Mouse (Mus musculus) forebrain, embryonic 11.5 days (tissue): ENCODE measurements around the gene Osbpl11. TPM values are rescaled to one million over a fixed set of nuclear protein-coding genes. Genes with fewer than 3 reads are reported as not detected.
"Not testable (repeated sequence)": the region's sequence is repeated elsewhere in the genome, so short reads cannot be mapped to it uniquely, and the experiment has no call there.

Source experiments
- ATAC-seq: fragments of 200-750 bp; cut with Nextera tagmentation; replicated peaks from 2 replicates; pipeline ENCODE4 v1.8.0; 2017; ENCODE audit warnings: moderate TSS enrichment; ENCODE audit not compliant: low FRiP score
- DNase-seq: peaks from one replicate; pipeline ENCODE4 v3.0.0-alpha.2; 2017; ENCODE audit warnings: low spot score
- H3K27ac ChIP-seq: fragments of 300-500 bp; sonication (generic); 2 replicates; pipeline ENCODE4 v1.5.1; 2014; ENCODE audit warnings: low read depth, low read length
- H3K27me3 ChIP-seq: fragments of 300-500 bp; sonication (generic); 2 replicates; pipeline ENCODE4 v1.6.1; 2014; ENCODE audit warnings: mild to moderate bottlenecking, low read length, mixed read lengths; ENCODE audit not compliant: control insufficient read depth, insufficient read depth
- H3K36me3 ChIP-seq: fragments of 300-500 bp; sonication (generic); 2 replicates; pipeline ENCODE4 v1.6.1; 2014; ENCODE audit warnings: mild to moderate bottlenecking, low read length, moderate library complexity, mixed read lengths; ENCODE audit not compliant: control insufficient read depth, insufficient read depth
- H3K4me1 ChIP-seq: fragments of 300-500 bp; sonication (generic); replicated peaks from 2 replicates; pipeline ENCODE4 v1.6.1; 2014; ENCODE audit warnings: low read length, mixed read lengths; ENCODE audit not compliant: control insufficient read depth, insufficient read depth
- H3K4me2 ChIP-seq: fragments of 300-500 bp; sonication (generic); 2 replicates; pipeline ENCODE4 v1.6.1; 2014; ENCODE audit warnings: low read depth, mild to moderate bottlenecking, low read length, moderate library complexity, mixed read lengths; ENCODE audit not compliant: severe bottlenecking
- H3K4me3 ChIP-seq: fragments of 300-500 bp; sonication (generic); 2 replicates; pipeline ENCODE4 v1.5.1; 2014; ENCODE audit warnings: low read depth, low read length
- H3K9ac ChIP-seq: fragments of 300-500 bp; sonication (generic); 2 replicates; pipeline ENCODE4 v1.6.1; 2014; ENCODE audit warnings: low read length
- H3K9me3 ChIP-seq: fragments of 300-500 bp; sonication (generic); 2 replicates; pipeline ENCODE4 v1.6.1; 2016; ENCODE audit warnings: low read length, mixed read lengths; ENCODE audit not compliant: control insufficient read depth
- WGBS: fragments of 180-500 bp; shearing (Covaris S2); extraction: QIAGEN DNeasy Blood & Tissue Kit; methylation state at CpG from one replicate; pipeline ENCODE4 v1.1.7; 2014; 5-methylcytosine and 5-hydroxymethylcytosine counted together
- polyA plus RNA-seq: library from polyadenylated mRNA; unstranded; fragments of >200 nt; fragmentation: Nextera tagmentation; extraction: Ambion mirVana; gene quantifications from 2 replicates; pipeline ENCODE4 v1.2.1, GENCODE M21; 2014

Osbpl11 gene
- polyA plus RNA-seq, 1 experiment from 2014 or later: 26.2 TPM

- no peak overlapping the region for H3K9ac ChIP-seq
- no peaks in the 10 kb centered on the region for H3K9me3 ChIP-seq
- DNase-seq (no peak), ATAC-seq (no peak)
- H3K4me3 ChIP-seq: no peak overlapping the region
- H3K36me3 ChIP-seq: no peaks in the 10 kb centered on the region
- no peak overlapping the region for H3K4me2 ChIP-seq
- H3K27ac ChIP-seq: no peak overlapping the region
- 72% methylated on average over 9 of the region's 9 CpGs for WGBS
- no peaks in the 10 kb centered on the region for H3K4me1 ChIP-seq
- H3K27me3 ChIP-seq: no peaks in the 10 kb centered on the region
Observed at GRCm38 (mm10) chr16:33170716-33171587, 13.9 kb upstream of the Osbpl11 start.

- no peak for DNase-seq
Observed at GRCm38 (mm10) chr16:33171800-33172199, 13.1 kb upstream of the Osbpl11 start.

GRCm38 (mm10) chr16:33173151-33173550, 11.7 kb upstream of the Osbpl11 start:
- ATAC-seq (no peak), DNase-seq (no peak)
- Histone ChIP-seq H3K27me3 (no peaks in the 10 kb centered on the region), H3K36me3 (no peaks in the 10 kb centered on the region), H3K27ac (no peak overlapping the region), H3K4me2 (no peak overlapping the region), H3K4me3 (no peak overlapping the region), H3K4me1 (no peaks in the 10 kb centered on the region), H3K9me3 (no peaks in the 10 kb centered on the region), H3K9ac (no peak overlapping the region)
- WGBS: 81% methylated on average over 5 of the region's 5 CpGs

More at GRCm38 (mm10) chr16:33171800-33172199, 13.1 kb upstream of the Osbpl11 start:
- Histone ChIP-seq H3K27ac (no peak overlapping the region), H3K4me3 (no peak overlapping the region), H3K4me2 (no peak overlapping the region), H3K36me3 (no peaks in the 10 kb centered on the region), H3K27me3 (no peaks in the 10 kb centered on the region), H3K9ac (no peak overlapping the region), H3K4me1 (no peaks in the 10 kb centered on the region), H3K9me3 (no peaks in the 10 kb centered on the region)
- ATAC-seq: no peak
- 82% methylated on average over 6 of the region's 6 CpGs for WGBS

- Histone ChIP-seq H3K4me1 (no peaks in the 10 kb centered on the region), H3K27me3 (no peaks in the 10 kb centered on the region), H3K4me3 (no peak overlapping the region), H3K36me3 (no peaks in the 10 kb centered on the region), H3K9me3 (no peaks in the 10 kb centered on the region), H3K27ac (no peak overlapping the region), H3K9ac (no peak overlapping the region), H3K4me2 (no peak overlapping the region)
- ATAC-seq (no peak), DNase-seq (no peak)
Observed at GRCm38 (mm10) chr16:33174695-33175094, 10.2 kb upstream of the Osbpl11 start.

- H3K4me3 ChIP-seq, ATAC-seq, H3K27me3 ChIP-seq, H3K4me2 ChIP-seq, H3K4me1 ChIP-seq, H3K9ac ChIP-seq, H3K9me3 ChIP-seq, H3K36me3 ChIP-seq, DNase-seq, H3K27ac ChIP-seq: not testable (repeated sequence)
- 94% methylated on average over 5 of the region's 5 CpGs for WGBS
Observed at GRCm38 (mm10) chr16:33176831-33177230, 8.0 kb upstream of the Osbpl11 start.

GRCm38 (mm10) chr16:33177722-33178121, 7.1 kb upstream of the Osbpl11 start:
- 87% methylated on average over 4 of the region's 4 CpGs for WGBS
- Histone ChIP-seq H3K27me3 (no peaks in the 10 kb centered on the region), H3K4me3 (no peak overlapping the region), H3K4me1 (no peaks in the 10 kb centered on the region), H3K27ac (no peak overlapping the region), H3K9me3 (no peaks in the 10 kb centered on the region), H3K4me2 (no peak overlapping the region), H3K9ac (no peak overlapping the region), H3K36me3 (no peaks in the 10 kb centered on the region)
- ATAC-seq (no peak), DNase-seq (no peak)

- WGBS: 75% methylated on average over 17 of the region's 17 CpGs
- Histone ChIP-seq H3K4me1 (no peaks in the 10 kb centered on the region), H3K27ac (no peak overlapping the region), H3K9ac (no peak overlapping the region), H3K4me3 (no peak overlapping the region), H3K36me3 (no peaks in the 10 kb centered on the region), H3K27me3 (no peaks in the 10 kb centered on the region), H3K9me3 (no peaks in the 10 kb centered on the region), H3K4me2 (no peak overlapping the region)
- DNase-seq: no peak
- ATAC-seq: no peak
Observed at GRCm38 (mm10) chr16:33178278-33179074, 6.4 kb upstream of the Osbpl11 start.

- not testable (repeated sequence) for H3K9me3 ChIP-seq, H3K4me1 ChIP-seq, ATAC-seq, H3K36me3 ChIP-seq, H3K4me3 ChIP-seq, H3K27me3 ChIP-seq, H3K9ac ChIP-seq, DNase-seq, H3K4me2 ChIP-seq, H3K27ac ChIP-seq
- 94% methylated on average over 9 of the region's 10 CpGs for WGBS
Observed at GRCm38 (mm10) chr16:33179222-33179621, 5.6 kb upstream of the Osbpl11 start.
